Mouse (Mus musculus) cerebellum, adult 2 months (tissue): ENCODE measurements around the gene Mas1.

ENCODE experiments used
- CTCF ChIP-seq: fragments of 200-500 bp; IDR thresholded peaks from 2 replicates; pipeline ENCODE4 v1.5.1; 2011; ENCODE audit warnings: low read depth, mild to moderate bottlenecking, control low read depth, low read length, moderate library complexity, borderline replicate concordance; ENCODE audit not compliant: insufficient read depth
- POLR2A ChIP-seq: fragments of 200-500 bp; IDR thresholded peaks from 2 replicates; pipeline ENCODE4 v1.6.1; 2011; ENCODE audit warnings: low read length, control low read depth, borderline replicate concordance; ENCODE audit not compliant: insufficient read depth

- TF ChIP-seq POLR2A, result no peak
- TF ChIP-seq CTCF, result no peak
Measured at GRCm38 (mm10) chr17:12859006-12859520, 8.9 kb downstream of the Mas1 start.
